Mouse (Mus musculus): ENCODE results near the gene Vmn1r125.
"Not testable (repeated sequence)": the region's sequence is repeated elsewhere in the genome, so short reads cannot be mapped to it uniquely, and the experiment has no call there.

GRCm38 (mm10) chr7:21301367-21301766, 29.4 kb downstream of the Vmn1r125 start, which contains the start of gene Vmn1r126:
- TF ChIP-seq CTCF (IDR thresholded peaks at IDR 0.05; ENCODE audit: borderline replicate concordance, insufficient read depth, low read depth, low read length); POLR2A (IDR thresholded peaks at IDR 0.05; ENCODE audit: borderline replicate concordance, insufficient read depth, low read length): not testable (repeated sequence)

Measured in cerebellum, adult 2 months (tissue).